Mouse (Mus musculus): ENCODE data around the gene Garnl3.
"Not testable (repeated sequence)": the region's sequence is repeated elsewhere in the genome, so short reads cannot be mapped to it uniquely, and the experiment has no call there.

Garnl3 gene

DNA sequence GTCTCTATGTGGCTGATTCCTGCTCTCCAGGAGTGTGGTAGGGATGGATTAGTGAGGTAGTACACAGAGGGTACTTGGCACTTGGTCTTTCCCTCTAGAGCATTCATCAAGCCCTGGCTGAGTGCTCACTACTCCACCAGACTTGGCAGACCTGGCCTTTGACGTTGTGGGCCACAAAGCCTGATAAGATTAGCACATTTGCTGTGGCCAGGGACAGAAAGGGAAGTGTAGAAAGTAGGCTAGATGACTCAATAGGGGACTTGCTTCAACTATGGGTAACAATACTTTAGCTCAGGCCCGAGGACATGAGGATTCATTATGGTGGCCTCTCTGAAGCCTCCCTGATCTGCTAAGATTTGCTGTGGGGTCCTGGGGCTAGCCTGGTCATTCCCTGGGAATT is 114.3 kb downstream of the Garnl3 start:
- DNase-seq, result no peak

DNA sequence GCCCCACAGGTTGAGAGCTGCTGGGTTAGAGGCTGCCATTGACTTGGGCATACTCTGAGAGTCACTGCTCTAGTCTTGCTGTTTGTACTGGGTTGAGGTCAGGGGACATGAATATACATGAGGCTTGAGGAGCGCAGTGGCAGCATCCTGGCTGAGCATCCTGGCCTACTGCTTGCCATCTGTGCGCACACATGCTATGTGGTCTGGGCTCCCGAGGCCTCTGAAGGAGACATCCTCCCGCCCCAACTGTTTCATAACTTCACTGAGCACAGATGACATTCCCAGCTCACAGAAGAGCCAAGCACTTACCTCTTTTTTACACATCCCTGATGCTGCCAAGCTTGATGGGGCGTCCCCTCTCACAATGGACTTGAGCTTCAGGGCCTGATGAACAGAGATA is 116.6 kb downstream of the Garnl3 start:
- DNase-seq, result no peak

DNA sequence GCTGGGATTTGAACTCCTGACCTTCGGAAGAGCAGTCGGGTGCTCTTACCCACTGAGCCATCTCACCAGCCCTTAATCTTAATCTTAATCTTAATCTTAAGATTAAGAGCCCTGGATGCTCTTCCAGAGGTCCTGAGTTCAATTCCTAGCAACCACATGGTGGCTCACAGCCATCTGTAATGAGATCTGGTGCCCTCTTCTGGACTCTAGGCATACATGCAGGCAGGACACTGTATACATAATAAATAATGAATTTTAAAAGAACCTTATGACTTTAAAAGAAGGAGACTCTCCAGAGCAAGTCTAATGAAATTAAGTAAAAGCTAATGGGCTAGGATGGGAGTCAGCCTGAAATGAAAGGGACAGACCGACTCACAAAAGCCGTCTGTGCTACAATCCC is 122.4 kb downstream of the Garnl3 start:
- not testable (repeated sequence) for DNase-seq

DNA sequence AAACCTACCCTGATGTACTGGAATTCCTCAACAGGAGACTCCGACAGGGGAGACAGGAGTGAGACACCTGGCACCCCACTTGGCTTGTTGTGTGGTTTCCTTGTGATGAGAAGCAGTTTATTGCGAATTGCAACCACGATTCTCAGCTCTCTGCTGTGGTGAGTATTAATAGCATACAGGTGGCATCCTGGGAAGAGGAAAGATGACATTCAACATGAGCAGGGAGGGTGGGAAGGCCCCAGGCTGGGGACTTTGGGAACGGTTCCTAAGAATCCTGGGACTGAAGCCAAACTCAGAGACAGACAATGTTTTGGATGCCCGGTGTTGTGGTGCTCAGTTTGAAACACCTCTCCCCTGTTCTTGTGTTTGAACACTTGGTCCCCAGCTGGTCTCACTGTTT is 126.4 kb downstream of the Garnl3 start:
- DNase-seq, result no peak

DNA sequence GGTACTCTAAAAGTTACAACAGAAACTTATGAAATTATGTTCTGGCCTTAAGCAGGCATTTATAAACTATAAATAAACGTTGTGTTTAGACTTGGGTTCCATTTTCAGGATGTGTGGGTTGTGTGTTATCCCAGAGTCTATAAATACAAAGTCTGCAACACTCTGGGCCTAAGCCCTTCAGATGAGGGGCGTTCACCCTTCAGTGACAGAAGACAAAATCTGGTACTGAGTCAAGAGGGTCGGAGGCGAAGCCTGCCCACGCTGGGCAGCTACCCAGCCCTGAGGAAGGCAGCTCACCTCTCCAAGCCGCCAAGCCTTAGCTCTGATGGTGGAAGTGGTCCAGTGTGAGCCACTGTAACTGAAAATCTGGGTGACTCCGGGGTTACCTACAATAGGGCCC is 129.3 kb downstream of the Garnl3 start:
- no peak for DNase-seq

DNA sequence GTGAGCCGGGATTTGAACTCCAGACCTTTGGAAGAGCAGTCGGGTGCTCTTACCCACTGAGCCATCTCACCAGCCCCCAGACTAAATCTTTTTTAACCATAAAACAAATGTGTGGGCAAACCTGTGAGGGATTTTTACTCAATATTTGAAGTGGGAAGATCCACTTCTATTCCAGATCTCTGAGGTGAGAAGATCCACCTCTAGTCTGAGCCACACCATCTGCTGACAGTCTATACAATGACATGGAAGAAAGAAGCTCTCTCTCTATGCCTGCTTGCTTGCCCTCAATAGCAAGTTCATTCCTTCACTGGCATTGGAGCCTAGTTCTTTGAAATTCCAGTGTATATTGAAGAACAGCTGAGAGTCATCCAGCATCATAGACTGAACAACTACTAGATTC is 131.7 kb downstream of the Garnl3 start:
- DNase-seq, result no peak

DNA sequence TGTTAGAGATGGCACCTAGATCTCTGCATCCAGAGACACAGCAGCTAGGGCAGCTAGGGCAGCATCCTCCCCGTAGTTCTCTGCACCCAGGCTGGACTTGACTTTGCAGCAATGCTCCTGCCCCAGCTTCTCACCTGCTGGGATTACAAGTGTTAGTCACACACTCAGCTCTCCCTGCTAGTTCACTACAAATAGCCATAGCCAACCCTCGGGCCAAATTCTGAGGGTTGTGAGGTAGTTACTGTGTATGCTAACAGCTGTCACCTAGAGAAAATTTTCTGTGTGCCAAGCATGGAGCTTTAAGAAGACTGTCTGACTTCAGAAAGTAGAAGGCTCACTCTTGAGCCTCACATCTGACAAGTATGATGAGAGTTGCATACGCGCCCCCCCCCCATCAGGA is 133.7 kb downstream of the Garnl3 start:
- no peak for DNase-seq

DNA sequence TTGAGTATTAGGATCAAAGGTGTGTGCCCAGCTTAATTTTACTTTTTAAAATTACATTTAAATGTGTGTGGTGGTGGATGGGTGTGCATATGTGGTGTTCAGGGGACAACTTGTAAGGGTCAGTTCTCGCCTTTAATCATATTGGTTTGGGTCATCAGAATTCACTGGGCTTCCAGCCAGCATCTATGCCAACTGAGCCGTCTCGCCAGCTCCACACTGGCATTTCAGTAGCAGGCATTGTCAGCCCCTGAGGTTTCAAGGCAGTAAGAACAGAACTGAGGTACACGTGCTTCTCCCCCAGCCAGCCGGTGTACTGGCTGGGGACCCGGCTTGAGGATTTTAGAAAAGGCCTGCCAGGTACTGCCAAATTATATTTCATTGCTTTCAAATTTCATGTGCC is 134.4 kb downstream of the Garnl3 start:
- no peak for DNase-seq

DNA sequence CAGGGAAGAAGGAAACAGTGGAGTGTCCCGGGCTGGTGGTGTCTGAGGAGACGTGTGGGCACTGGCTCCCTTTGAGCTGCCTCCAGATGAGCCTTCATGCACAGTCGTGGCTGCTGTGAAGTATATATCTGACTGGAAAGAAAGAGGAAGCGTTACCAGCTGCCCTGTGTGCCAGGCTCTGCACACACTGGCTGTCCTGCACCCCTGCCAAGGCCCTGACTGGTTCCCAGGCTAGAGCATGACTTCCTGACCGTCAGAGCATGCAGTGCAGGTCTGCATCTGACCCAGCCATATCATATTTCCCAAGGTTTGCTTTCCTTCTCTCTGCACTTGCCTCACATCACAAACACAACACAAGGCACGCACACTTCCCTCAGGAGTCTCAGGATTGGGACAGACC is 139.3 kb downstream of the Garnl3 start:
- no peak for DNase-seq

DNA sequence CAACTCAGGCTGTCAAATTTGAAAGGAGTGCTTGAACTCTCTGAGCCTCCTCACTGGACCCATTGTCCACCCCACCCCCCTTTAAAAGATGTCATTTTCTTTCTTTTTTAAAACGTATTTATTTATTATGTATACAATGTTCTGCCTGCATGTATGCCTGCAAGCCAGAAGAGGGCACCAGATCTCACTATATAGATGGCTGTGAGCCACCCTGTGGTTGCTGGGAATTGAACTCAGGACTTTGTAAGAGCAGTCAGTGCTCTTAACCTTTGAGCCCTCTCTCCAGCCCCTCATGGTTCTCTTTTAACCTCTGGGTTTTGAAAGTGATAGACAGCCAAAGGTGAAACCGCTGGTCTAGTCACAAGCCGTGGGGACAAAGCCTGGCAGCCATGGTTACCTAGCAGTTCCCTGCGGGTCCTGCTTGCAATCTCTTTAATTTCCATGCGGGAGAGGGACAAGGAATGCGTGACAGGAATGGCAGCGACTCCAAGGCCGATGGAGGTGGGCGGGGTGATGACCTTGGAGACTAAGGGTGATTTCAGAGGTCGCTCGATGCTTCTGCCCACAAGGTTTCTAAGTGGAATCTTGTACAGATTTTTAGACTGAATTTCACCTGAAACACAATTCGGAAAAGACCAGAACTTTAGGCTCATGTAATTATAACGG is 141.2 kb downstream of the Garnl3 start:
- no peak for DNase-seq

DNA sequence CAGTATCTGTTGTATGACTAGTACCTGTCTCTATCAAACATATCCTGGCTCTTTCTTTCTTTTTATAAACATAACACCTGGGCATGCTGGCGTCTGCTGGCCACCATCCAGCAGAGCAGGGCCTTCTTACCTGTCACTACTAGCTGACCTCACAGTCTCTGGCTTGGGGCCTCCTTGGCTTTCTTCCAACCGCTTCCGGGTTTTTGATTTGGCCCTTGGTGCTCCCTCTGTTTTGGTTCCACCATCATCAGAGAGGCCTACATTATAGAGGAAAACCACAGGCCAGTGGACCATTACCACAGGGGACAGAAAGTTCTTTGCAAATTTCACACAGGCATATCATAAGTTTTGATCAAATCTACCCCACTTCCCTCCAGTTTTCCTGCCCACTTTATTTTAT is 142.1 kb downstream of the Garnl3 start:
- DNase-seq, result no peak

DNA sequence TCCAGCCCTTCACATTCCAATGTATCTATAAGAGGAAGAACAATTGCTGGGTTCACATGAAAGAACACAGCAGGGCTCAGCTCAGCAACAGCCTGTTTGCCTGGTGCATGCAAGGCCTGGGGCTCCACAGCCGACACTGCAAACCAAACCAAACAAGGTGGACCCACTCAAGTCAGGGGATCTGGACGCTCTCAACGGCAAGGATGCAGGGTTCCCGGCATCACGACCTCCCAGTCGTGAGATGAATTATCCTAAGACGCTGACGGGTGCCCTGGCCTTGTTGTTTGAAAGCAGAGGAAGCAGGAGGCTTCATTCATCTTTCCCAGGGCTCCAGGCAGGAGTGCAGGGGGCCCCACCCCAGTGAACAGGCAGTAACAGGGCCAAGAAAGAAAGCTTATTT is 145.6 kb downstream of the Garnl3 start:
- no peak for DNase-seq

DNA sequence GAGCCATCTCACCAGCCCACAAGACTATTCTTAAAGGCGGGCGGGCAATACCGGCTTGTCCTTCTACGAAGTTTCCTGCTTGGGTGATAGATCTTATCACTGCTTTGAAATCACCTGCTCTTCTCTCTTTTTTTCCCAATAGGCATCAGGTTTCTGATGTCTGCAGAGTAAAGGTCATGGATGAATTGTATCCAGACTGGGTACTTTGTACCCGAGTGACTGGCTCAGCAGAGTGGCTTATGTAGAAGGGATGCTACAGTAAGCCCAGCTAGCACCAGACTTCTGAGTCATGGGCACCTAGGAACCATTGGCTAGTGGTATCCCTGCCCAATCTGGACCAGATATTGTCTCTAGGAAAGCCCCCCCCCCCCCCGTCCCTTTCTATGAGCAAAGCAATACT is 147.8 kb downstream of the Garnl3 start:
- DNase-seq, result no peak

DNA sequence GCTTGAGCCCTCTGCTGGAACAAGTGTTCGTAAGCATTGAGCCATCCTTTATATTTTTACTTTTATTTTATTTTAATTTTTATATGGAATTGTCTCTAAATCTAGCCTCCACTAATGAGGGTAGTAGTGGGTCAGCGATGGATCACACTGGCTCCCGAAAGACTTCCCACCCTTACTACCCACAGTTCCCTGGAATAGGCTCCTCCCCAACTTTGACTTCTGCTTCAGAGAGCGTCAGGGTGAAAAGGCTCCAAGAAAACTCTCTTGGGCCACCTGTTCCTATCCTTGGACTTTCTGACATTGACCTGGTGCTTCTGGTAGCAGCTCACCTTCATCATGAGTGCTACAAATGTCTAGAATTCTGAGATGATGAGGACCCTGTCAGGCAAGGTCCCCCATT is 148.8 kb downstream of the Garnl3 start:
- no peak for DNase-seq

DNA sequence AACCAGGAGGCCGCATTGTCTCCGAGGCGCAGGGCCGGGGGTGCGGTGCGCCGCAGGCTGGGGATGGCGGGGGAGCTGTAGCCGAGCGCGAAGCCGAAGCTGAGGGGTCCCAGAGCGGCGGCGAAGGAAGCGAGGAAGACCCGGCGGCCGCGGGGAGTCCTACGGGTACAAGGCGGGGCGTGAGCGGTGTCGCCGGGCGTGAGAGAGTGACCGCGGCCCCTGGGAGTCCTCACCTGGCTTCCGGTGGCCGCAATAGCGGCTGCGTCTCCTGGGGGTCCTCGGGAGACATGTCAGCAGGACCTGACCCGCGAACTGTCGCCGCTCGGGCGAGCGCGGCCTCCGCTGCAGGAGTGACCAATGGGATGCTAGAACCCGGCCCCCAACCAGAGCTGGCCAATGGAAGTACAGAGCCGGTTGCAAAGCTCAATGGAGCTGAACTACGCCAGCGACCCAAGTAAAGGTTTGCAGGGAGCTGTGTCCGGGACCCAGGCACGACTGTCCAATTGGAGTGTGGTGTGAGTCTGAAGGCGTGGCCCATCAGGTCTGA is 149.7 kb downstream of the Garnl3 start, which contains the start of gene Slc2a8:
Gene Slc2a8 (minus strand): TSS at position 359 of the 547 bp plus-strand sequence.
- peak; percentile 94 for DNase-seq

DNA sequence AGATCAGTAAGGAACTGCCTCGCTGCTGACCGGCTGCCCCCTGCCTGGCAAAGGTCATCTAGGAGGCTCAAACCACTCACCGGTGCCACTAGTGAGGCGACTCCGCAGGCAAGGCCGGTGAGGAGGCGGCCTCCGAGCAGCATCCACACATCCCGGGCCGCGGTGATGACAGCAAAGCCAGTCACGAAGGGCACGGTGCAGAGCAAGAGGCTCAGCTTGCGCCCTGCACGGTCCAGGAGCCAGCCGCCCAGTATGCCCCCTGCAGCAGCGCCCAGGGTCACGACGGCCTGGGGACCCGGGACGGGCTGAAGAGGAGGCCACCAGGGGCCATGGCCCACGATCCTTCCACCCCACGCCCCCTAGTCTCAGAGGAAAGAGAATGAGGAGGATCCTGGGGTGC is 150.2 kb downstream of the Garnl3 start:
- peak; percentile 35 for DNase-seq

DNA sequence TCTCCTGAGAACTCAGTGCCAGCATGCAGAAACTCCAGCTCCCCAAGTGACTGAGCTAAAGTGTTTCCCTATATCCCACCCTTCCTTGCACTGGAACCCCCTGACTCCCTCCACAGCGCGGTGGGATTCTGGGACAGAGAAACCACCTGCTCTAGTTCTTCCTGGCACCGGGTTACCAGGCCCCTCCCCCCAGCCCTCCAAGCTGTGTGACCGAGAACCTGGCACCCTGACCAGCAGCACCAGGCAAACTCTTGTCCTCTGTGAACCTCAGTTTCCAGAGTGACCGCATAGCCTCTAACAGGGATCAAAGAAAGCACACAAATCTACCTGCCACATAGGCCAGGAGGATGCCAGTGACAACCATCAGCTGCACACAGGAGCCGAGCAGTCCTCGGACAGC is 151.8 kb downstream of the Garnl3 start:
- no peak for DNase-seq

DNA sequence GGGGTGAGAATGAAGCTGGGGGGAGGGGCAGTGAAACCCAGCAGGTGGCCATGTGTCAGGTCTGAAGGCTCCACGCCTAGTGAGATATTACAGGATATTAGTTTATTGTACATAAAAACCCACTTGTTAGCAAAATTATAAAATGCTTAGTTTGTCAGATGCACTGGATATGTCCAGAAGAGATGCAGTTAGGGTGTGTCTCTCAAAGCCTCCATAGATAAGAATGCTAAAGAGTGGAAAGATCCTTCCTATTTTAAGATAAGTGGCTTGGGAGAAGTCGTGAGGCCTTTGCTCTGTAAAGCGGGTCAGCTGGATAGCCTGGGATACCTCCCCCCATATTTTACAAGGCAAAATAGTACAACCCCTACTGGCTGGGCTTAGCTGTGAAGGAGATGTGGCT is 152.8 kb downstream of the Garnl3 start:
- DNase-seq, result no peak

DNA sequence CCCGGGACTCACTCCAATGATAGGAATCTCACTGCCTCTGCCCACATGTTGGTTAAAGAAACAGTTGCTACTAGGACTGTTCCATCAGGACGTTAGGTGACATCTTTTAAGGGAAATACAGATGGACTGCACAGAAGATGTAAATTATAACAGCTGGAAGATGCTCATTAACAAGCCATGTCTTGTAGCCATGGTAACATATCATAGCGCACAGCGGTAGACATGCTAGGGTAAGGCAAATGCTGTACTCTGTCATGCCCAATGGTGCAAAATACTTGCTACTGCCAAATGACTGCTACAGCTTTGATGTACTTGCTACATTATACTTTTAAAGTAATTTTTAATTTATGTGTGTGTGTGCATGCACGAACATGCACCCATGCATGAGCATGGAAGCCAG is 154.3 kb downstream of the Garnl3 start:
- no peak for DNase-seq

DNA sequence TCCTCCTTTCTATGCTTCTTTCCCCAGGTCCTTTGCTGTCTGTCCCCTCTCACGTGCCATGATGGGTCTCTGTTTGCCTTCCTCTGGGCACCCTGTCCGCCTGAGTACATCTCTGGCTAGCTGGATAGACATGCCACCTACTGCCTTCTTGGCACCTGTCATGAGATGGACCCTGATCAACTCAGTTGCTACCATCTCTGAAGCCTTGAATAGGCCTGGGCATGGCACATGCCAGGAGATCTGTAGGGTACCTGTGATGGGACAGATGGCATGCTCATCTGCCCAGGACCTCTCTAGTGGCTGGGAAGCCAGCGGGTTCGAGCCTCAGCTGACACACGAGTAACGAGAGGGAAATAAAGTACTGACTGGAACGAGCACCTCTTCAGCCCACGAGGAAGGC is 157.2 kb downstream of the Garnl3 start:
- DNase-seq, result no peak

DNA sequence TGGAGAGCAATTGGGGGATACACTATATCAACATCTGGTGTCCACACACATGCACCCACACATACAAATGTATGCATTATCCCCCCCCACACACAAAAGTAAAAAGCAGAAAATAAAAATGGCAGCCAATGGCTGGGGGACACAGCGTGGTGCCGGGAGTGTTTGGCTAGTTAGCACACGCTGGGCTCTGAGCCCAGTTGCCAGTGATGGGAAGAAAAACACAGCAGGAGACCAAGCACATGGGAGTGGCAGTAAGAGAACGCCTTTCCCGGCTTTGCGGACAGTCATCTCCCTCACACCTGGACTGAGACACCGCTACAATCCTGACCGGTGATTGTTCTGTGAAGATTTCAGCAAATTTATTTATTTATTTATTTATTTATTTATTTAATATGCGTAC is 160.2 kb downstream of the Garnl3 start:
- DNase-seq, result no peak

DNA sequence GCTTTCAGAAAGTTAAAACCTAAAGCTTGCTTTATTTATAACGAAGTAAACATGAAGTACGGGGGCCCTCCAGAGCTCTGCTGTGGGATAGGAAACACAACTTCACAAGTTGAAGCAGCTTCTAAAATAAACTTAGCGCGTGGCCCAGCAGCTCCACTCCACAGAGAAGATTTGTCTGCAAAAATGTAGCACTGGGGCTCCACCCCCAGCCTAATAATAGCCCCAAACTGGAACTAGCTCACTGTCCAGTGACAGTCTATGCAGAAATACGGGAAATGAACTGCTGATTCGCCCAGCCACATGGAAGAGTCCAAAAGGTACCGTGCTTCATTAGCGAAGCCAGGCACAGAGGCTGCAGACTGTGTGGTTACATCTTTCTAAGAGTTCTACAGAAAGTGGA is 162.1 kb downstream of the Garnl3 start:
- DNase-seq, result peak; percentile 50

DNA sequence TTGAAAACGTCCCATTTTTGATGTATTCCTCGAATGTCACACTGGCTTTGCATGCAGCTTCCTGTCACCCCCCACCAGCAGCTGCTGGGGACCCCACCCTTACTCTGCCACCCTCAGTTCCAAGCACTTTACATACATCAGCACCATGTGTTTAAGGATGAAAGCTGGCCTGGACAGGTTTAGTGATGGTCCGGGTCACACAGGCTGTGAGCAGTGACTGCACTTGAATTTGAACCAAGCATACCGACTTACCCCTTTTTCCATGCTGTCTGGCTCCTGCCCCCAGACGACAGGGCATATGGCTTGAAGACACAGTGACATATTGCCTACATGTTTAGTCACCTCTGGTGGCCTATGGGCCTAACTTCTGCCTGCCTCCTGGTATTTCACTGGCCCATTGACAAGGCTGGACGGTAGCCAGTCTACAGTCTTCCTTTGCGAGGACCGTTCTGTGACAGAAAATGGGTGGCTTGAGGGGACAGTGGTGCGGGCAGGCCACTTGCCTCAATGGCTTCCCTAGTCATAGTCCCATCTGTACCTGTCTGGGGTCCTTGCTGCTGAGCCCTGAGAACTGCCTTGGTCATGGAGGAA is 163.3 kb downstream of the Garnl3 start:
- no peak for DNase-seq

DNA sequence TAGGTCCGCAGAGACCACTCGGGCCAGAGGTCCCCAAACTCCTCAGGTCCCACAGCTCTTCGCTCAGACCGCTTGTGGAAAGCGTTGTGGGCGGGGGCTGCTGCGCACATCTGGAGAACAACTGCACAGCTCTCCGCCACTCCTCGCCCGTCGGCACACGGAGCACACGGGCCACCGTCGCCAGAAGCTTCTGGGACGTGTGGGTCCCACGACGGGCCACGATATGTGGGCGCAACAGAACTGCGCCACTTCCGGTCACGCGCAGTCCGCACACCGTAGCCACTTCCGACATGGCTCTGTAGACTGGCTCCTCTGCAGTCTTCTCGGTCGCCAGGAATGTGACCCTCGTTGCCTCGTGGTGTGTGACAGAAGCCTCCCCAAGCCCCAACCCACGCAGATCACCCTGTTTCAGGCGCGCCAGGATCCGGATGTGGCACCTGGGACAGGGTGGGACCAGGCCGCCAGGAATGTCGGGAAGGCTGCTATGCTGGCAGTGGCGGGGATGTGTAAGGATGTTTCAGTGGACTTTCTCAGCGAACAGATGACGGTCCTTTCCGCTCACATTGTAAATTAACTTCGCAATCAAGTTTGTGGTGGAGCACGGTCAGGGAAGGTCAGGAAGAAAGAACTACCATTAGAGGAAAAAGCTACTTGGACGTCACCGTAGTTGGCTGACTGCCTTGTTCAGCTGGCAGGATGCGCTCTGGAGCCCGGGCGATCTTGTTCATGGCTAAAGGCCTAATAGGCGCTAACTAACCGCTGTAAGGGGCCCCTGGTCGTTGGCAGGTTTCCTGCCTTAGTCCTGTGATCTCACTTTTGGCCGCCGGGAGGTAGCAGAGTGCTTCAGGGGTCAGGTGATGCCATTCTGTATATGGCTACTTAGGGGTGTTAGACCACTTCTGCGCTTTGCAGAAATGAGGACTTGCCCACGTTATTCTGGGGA is 164.5 kb downstream of the Garnl3 start:
- peak; percentile 90 for DNase-seq
